Comparison of ENCODE assay signal across 17 mouse cellular contexts in the genomic region with DNA sequence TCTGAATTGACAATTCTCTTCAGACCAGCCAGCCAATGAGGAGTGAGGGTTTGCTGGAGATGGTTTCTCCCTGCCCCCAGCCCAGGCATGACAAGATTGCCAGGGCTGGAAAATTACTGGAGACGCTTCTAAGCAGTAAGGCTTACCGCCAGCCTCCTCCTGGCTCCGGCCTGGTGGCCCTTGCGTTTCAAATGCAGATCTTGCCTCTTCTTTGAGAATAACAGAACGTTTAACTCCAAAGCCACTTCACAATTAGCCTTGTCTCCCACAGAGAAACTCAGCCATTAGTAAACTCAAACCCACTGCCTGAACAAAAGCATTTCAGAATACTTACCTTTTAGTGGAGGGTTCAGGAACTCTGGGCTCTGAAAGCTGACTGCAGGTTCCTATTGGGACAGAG.
DNase-seq lines count a peak whose midpoint lies in the region; ATAC-seq and TF ChIP-seq lines count a peak whose summit lies in the region.
"Had no signal": no experiment of that assay in that cellular context is flagged by ENCODE, and none has a peak within 500 bp of the region (broad histone marks: within the 10 kb centered on the region; RNA-seq: fewer than 3 reads in every experiment).

No protein-coding gene starts in this region.

- H3K9ac ChIP-seq in forebrain, embryonic 14.5 days (ENCODE audit: low read length): no peak overlapping the region
- no peak overlapping the region for H3K9ac ChIP-seq in midbrain, embryonic 16.5 days (ENCODE audit: low read depth, low read length)
- no peak overlapping the region for H3K9ac ChIP-seq in kidney, embryonic 14.5 days (ENCODE audit: low read depth, low read length)
- H3K9ac ChIP-seq: lung, embryonic 14.5 days had no signal

- H3K36me3 ChIP-seq in forebrain, embryonic 14.5 days (ENCODE audit: control insufficient read depth, insufficient read depth, low read length): no peaks in the 10 kb centered on the region
- H3K36me3 ChIP-seq in midbrain, embryonic 16.5 days (ENCODE audit: control insufficient read depth, insufficient read depth, low read length): no peaks in the 10 kb centered on the region
- H3K36me3 ChIP-seq in kidney, embryonic 14.5 days (ENCODE audit: control insufficient read depth, insufficient read depth, low read length): no peaks in the 10 kb centered on the region
- H3K36me3 ChIP-seq: heart, embryonic 10.5 days had no signal

- ATAC-seq in forebrain, embryonic 14.5 days: peak; percentile 67
- 0 out of 2 replicates have a peak, but pooled peaks have one; percentile 70 for ATAC-seq in midbrain, embryonic 16.5 days
- ATAC-seq in kidney, embryonic 14.5 days (ENCODE audit: low FRiP score, low TSS enrichment): no peak

- H3K27me3 ChIP-seq in forebrain, embryonic 14.5 days (replicated peaks; ENCODE audit: control insufficient read depth, insufficient read depth, low read length): no peaks in the 10 kb centered on the region
- H3K27me3 ChIP-seq in midbrain, embryonic 16.5 days (ENCODE audit: control insufficient read depth, insufficient read depth, low read depth, low read length): no peaks in the 10 kb centered on the region
- H3K27me3 ChIP-seq in kidney, embryonic 14.5 days (ENCODE audit: control insufficient read depth, insufficient read depth, low read length): no peaks in the 10 kb centered on the region; the same call in 1 of the 2 replicates

- H3K4me2 ChIP-seq in forebrain, embryonic 14.5 days (ENCODE audit: low read length): 0 out of 2 replicates have a peak overlapping the region, but pooled peaks have one; percentile 5
- no peak overlapping the region for H3K4me2 ChIP-seq in midbrain, embryonic 16.5 days (ENCODE audit: low read length)
- H3K4me2 ChIP-seq in kidney, embryonic 14.5 days (replicated peaks; ENCODE audit: low read depth, low read length): no peak overlapping the region
- H3K4me2 ChIP-seq: lung, embryonic 14.5 days had no signal

- H3K9me3 ChIP-seq in forebrain, embryonic 14.5 days (replicated peaks; ENCODE audit: control insufficient read depth, low read length): no peaks in the 10 kb centered on the region
- H3K9me3 ChIP-seq in midbrain, embryonic 16.5 days (replicated peaks; ENCODE audit: control insufficient read depth, low read length, poor library complexity, severe bottlenecking): no peaks in the 10 kb centered on the region
- H3K9me3 ChIP-seq in kidney, embryonic 14.5 days (ENCODE audit: control insufficient read depth, low read length): 0 out of 2 replicates have a peak, but pooled peaks cover 4% of the 10 kb centered on the region

- no peak overlapping the region for H3K4me3 ChIP-seq in layer of hippocampus, adult 2 months
- H3K4me3 ChIP-seq in forebrain, embryonic 14.5 days (ENCODE audit: low read depth, low read length): no peak overlapping the region
- H3K4me3 ChIP-seq in midbrain, embryonic 16.5 days (ENCODE audit: low read depth, low read length): no peak overlapping the region
- H3K4me3 ChIP-seq in kidney, embryonic 14.5 days (ENCODE audit: low read length): no peak overlapping the region
- H3K4me3 ChIP-seq: heart, embryonic 10.5 days had no signal

- 4% methylated on average over 5 of the region's 5 CpGs for WGBS in forebrain, embryonic 14.5 days
- WGBS in midbrain, embryonic 16.5 days: 5% methylated on average over 5 of the region's 5 CpGs
- 21% methylated on average over 5 of the region's 5 CpGs for WGBS in kidney, embryonic 14.5 days

- TF ChIP-seq CTCF in layer of hippocampus, adult 2 months (conservative IDR thresholded peaks at IDR 0.05): no peak

- H3K4me1 ChIP-seq in forebrain, embryonic 14.5 days (ENCODE audit: control insufficient read depth, insufficient read depth, low read length): peaks cover 11% of the 10 kb centered on the region
- peaks cover 17% of the 10 kb centered on the region for H3K4me1 ChIP-seq in midbrain, embryonic 16.5 days (ENCODE audit: control insufficient read depth, insufficient read depth, low read length)
- no peaks in the 10 kb centered on the region for H3K4me1 ChIP-seq in kidney, embryonic 14.5 days (ENCODE audit: control insufficient read depth, insufficient read depth, low read length)
- H3K4me1 ChIP-seq: heart, embryonic 10.5 days had no signal

- peak in 1 of 2 experiments; percentile 11 for DNase-seq in layer of hippocampus, adult 2 months (ENCODE audit: low spot score in 2 of 2)
- no peak for DNase-seq in layer of hippocampus, adult 11-12 months (ENCODE audit: low spot score)
- DNase-seq in WW6 (ENCODE audit: low read depth, low spot score): peak; percentile 58
- DNase-seq in forebrain, embryonic 14.5 days (ENCODE audit: low spot score): peak; percentile 75
- no peak for DNase-seq in thymus, postnatal 4 days
- DNase-seq in cerebellum, adult 11-12 months: no peak
- DNase-seq: B cell, adult 2 months; cerebellum, adult 9-10 months; gastrocnemius, postnatal 14 days; heart, postnatal 4 days; kidney, adult 2 months; liver; lung, embryonic 14.5 days; spleen, adult 18-20 months had no signal

- H3K27ac ChIP-seq in layer of hippocampus, adult 2 months: peak overlapping the region; percentile 53
- no peak overlapping the region for H3K27ac ChIP-seq in forebrain, embryonic 14.5 days (ENCODE audit: low read depth, low read length)
- H3K27ac ChIP-seq in midbrain, embryonic 16.5 days (ENCODE audit: low read length): peak overlapping the region; percentile 36; the same call in 1 of the 2 replicates
- no peak overlapping the region for H3K27ac ChIP-seq in kidney, embryonic 14.5 days (ENCODE audit: low read depth, low read length)
- H3K27ac ChIP-seq: heart, embryonic 10.5 days had no signal

Comparison
In these comparisons a context has a peak if more than half of its experiments do, and no peak if none do; other contexts are left out.
1. DNase-seq: peak in WW6 (single experiment) and forebrain, embryonic 14.5 days (single experiment); none in layer of hippocampus, adult 11-12 months (single experiment), thymus, postnatal 4 days (single experiment) and cerebellum, adult 11-12 months (single experiment).
2. H3K27ac ChIP-seq: peak in layer of hippocampus, adult 2 months (single experiment) and midbrain, embryonic 16.5 days (single experiment); none in forebrain, embryonic 14.5 days (single experiment) and kidney, embryonic 14.5 days (single experiment).